Mouse (Mus musculus) embryo, embryonic 9.5 days (tissue): ENCODE data around the gene 2410002F23Rik.
A peak's percentile ranks its signal among the peaks of the same experiment; 100 is the strongest.
"Not testable (repeated sequence)": the region's sequence is repeated elsewhere in the genome, so short reads cannot be mapped to it uniquely, and the experiment has no call there.

Experiments
- DNase-seq: peaks from one replicate; pipeline ENCODE4 v3.0.0-alpha.2; 2017; ENCODE audit errors: extremely low spot score

Gene 2410002F23Rik

GRCm38 (mm10) chr7:44246055-44246983 lies at the start of gene 2410002F23Rik, which contains the start of gene 1700028J19Rik:
Gene 2410002F23Rik, plus strand, starts transcription at chr7:44246722.
Gene 1700028J19Rik, minus strand, starts transcription at chr7:44246695.
- peak; percentile 93 for DNase-seq

- no peak for DNase-seq
Measured at GRCm38 (mm10) chr7:44197891-44198290, 48.6 kb upstream of the 2410002F23Rik start, which contains the start of gene Klk1b3. Gene Klk1b3, plus strand, starts transcription at chr7:44198191.

GRCm38 (mm10) chr7:44207135-44207534 lies 39.4 kb upstream of the 2410002F23Rik start, which contains the start of gene Klk1b4:
Gene Klk1b4, plus strand, starts transcription at chr7:44207435.
- not testable (repeated sequence) for DNase-seq

- DNase-seq: no peak
Measured at GRCm38 (mm10) chr7:44208307-44208706, 38.2 kb upstream of the 2410002F23Rik start.

GRCm38 (mm10) chr7:44215645-44216044 lies 30.9 kb upstream of the 2410002F23Rik start, which contains the start of gene Klk1b5:
Gene Klk1b5, plus strand, starts transcription at chr7:44215945.
- DNase-seq: no peak

- DNase-seq: not testable (repeated sequence)
Measured at GRCm38 (mm10) chr7:44221601-44222000, 24.9 kb upstream of the 2410002F23Rik start.

GRCm38 (mm10) chr7:44222335-44222734 lies 24.2 kb upstream of the 2410002F23Rik start:
- DNase-seq: not testable (repeated sequence)

- no peak for DNase-seq
Measured at GRCm38 (mm10) chr7:44225076-44225475, 21.4 kb upstream of the 2410002F23Rik start, which contains the start of gene Klk1. Gene Klk1, plus strand, starts transcription at chr7:44225360.

GRCm38 (mm10) chr7:44235909-44236308 lies 10.6 kb upstream of the 2410002F23Rik start, which contains the start of gene Gm36864:
Gene Gm36864, plus strand, starts transcription at chr7:44236177.
- no peak for DNase-seq

- no peak for DNase-seq
Measured at GRCm38 (mm10) chr7:44239913-44240312, 6.6 kb upstream of the 2410002F23Rik start.

- DNase-seq: no peak
Measured at GRCm38 (mm10) chr7:44240712-44241111, 5.8 kb upstream of the 2410002F23Rik start.

GRCm38 (mm10) chr7:44241163-44241562 lies 5.4 kb upstream of the 2410002F23Rik start:
- DNase-seq: no peak

- no peak for DNase-seq
Measured at GRCm38 (mm10) chr7:44244080-44244479, 2.4 kb upstream of the 2410002F23Rik start.

- DNase-seq: peak; percentile 75
Measured at GRCm38 (mm10) chr7:44246984-44247470, 505 bp downstream of the 2410002F23Rik start.

- no peak for DNase-seq
Measured at GRCm38 (mm10) chr7:44247971-44248370, 1.4 kb downstream of the 2410002F23Rik start.

- no peak for DNase-seq
Measured at GRCm38 (mm10) chr7:44249248-44249647, 2.7 kb downstream of the 2410002F23Rik start.

GRCm38 (mm10) chr7:44250732-44251275 lies 4.3 kb downstream of the 2410002F23Rik start:
- DNase-seq: not testable (repeated sequence)

- DNase-seq: no peak
Measured at GRCm38 (mm10) chr7:44253023-44253616, 6.6 kb downstream of the 2410002F23Rik start.

GRCm38 (mm10) chr7:44254930-44255329 lies 8.4 kb downstream of the 2410002F23Rik start:
- no peak for DNase-seq

GRCm38 (mm10) chr7:44257278-44257677 lies 10.8 kb downstream of the 2410002F23Rik start, which contains the start of gene Acp4:
Gene Acp4, minus strand, starts transcription at chr7:44257378.
- DNase-seq: no peak

GRCm38 (mm10) chr7:44260410-44260809 lies 13.9 kb downstream of the 2410002F23Rik start:
- no peak for DNase-seq

- DNase-seq: no peak
Measured at GRCm38 (mm10) chr7:44261147-44261546, 14.6 kb downstream of the 2410002F23Rik start, which contains the start of gene Gm15517. Gene Gm15517, plus strand, starts transcription at chr7:44261447.
